Mouse (Mus musculus) v-Abl transformed pro-B cells (cell line): ENCODE results near the gene Syt9.

Experiments
- in situ Hi-C, 2 experiments: fragments of 400-800 bp; cut with MboI; formaldehyde crosslinking; loops; one replicate each; pipeline ENCODE4 v1.15.1; 2025; ENCODE audit not compliant: unreplicated experiment in 2 of 2

The Syt9 gene

GRCm38 (mm10) chr7:107536516-107536915 is 166.0 kb downstream of the Syt9 start:
- in situ Hi-C loops: no loop called here

GRCm38 (mm10) chr7:107540034-107540433 is 169.5 kb downstream of the Syt9 start:
- in situ Hi-C loops: no loop called here

- in situ Hi-C loops: no loop called here
These were observed 174.5 kb downstream of the Syt9 start for GRCm38 (mm10) chr7:107545011-107545410.

GRCm38 (mm10) chr7:107547872-107548271 is 177.3 kb downstream of the Syt9 start:
- in situ Hi-C loops: no loop called here

GRCm38 (mm10) chr7:107553461-107553860 is 182.9 kb downstream of the Syt9 start:
- in situ Hi-C loops: no loop called here

- in situ Hi-C loops: no loop called here
These were observed 185.4 kb downstream of the Syt9 start for GRCm38 (mm10) chr7:107555906-107556305.

- in situ Hi-C loops: no loop called here
These were observed 190.1 kb downstream of the Syt9 start for GRCm38 (mm10) chr7:107560675-107561074.

GRCm38 (mm10) chr7:107561584-107561983 is 191.1 kb downstream of the Syt9 start:
- in situ Hi-C loops: no loop called here

- in situ Hi-C loops: no loop called here
These were observed 193.2 kb downstream of the Syt9 start for GRCm38 (mm10) chr7:107563727-107564126.

GRCm38 (mm10) chr7:107567261-107567671 is 196.7 kb downstream of the Syt9 start, which contains the start of gene Olfml1:
TSS of gene Olfml1 (plus strand) at chr7:107567446.
- in situ Hi-C loops: no loop called here

GRCm38 (mm10) chr7:107567674-107568073 is 197.1 kb downstream of the Syt9 start:
- in situ Hi-C loops: no loop called here

GRCm38 (mm10) chr7:107568971-107569370 is 198.4 kb downstream of the Syt9 start:
- in situ Hi-C loops: no loop called here

GRCm38 (mm10) chr7:107573856-107574255 is 203.3 kb downstream of the Syt9 start:
- in situ Hi-C loops: no loop called here

- in situ Hi-C loops: no loop called here
These were observed 203.7 kb downstream of the Syt9 start for GRCm38 (mm10) chr7:107574276-107574675.

- in situ Hi-C loops: no loop called here
These were observed 222.1 kb downstream of the Syt9 start for GRCm38 (mm10) chr7:107592641-107593040.

- in situ Hi-C loops: no loop called here
These were observed 223.4 kb downstream of the Syt9 start for GRCm38 (mm10) chr7:107593904-107594303.

GRCm38 (mm10) chr7:107594325-107594856 is 223.9 kb downstream of the Syt9 start:
- in situ Hi-C loops: no loop called here

- in situ Hi-C loops: no loop called here
These were observed 224.4 kb downstream of the Syt9 start, which contains the start of gene Ppfibp2 for GRCm38 (mm10) chr7:107594857-107595402. TSS of gene Ppfibp2 (plus strand) at chr7:107595207.

GRCm38 (mm10) chr7:107595426-107595825 is 224.9 kb downstream of the Syt9 start:
- in situ Hi-C loops: no loop called here

GRCm38 (mm10) chr7:107596753-107597152 is 226.2 kb downstream of the Syt9 start:
- in situ Hi-C loops: no loop called here

- in situ Hi-C loops: no loop called here
These were observed 227.4 kb downstream of the Syt9 start for GRCm38 (mm10) chr7:107597956-107598355.
